Mouse (Mus musculus) heart, embryonic 11.5 days (tissue): Measurements from ENCODE around the gene Tmeff1. TPM values are rescaled to one million over a fixed set of nuclear protein-coding genes. Genes with fewer than 3 reads are reported as not detected.

Source experiments
- ATAC-seq: fragments of 200-750 bp; cut with Nextera tagmentation; replicated peaks from 2 replicates; pipeline ENCODE4 v1.8.0; 2017; ENCODE audit warnings: moderate library complexity; ENCODE audit not compliant: insufficient number of reproducible peaks, low FRiP score, low TSS enrichment
- H3K27ac ChIP-seq: fragments of 300-500 bp; sonication (generic); 2 replicates; pipeline ENCODE4 v1.5.1; 2014; ENCODE audit warnings: mild to moderate bottlenecking, low read depth, low read length
- H3K27me3 ChIP-seq: fragments of 300-500 bp; sonication (generic); 2 replicates; pipeline ENCODE4 v1.6.1; 2014; ENCODE audit warnings: mild to moderate bottlenecking, low read length, mixed read lengths; ENCODE audit not compliant: control insufficient read depth, insufficient read depth
- H3K36me3 ChIP-seq: fragments of 300-500 bp; sonication (generic); 2 replicates; pipeline ENCODE4 v1.6.1; 2014; ENCODE audit warnings: mild to moderate bottlenecking, low read length, moderate library complexity, mixed read lengths; ENCODE audit not compliant: control insufficient read depth, insufficient read depth
- H3K4me1 ChIP-seq: fragments of 300-500 bp; sonication (generic); 2 replicates; pipeline ENCODE4 v1.6.1; 2014; ENCODE audit warnings: low read length; ENCODE audit not compliant: control insufficient read depth, insufficient read depth
- H3K4me2 ChIP-seq: fragments of 300-500 bp; sonication (generic); 2 replicates; pipeline ENCODE4 v1.6.1; 2014; ENCODE audit warnings: mild to moderate bottlenecking, moderate library complexity
- H3K4me3 ChIP-seq: fragments of 300-500 bp; sonication (generic); 2 replicates; pipeline ENCODE4 v1.5.1; 2014; ENCODE audit warnings: low read depth, low read length
- H3K9ac ChIP-seq: fragments of 300-500 bp; sonication (generic); 2 replicates; pipeline ENCODE4 v1.6.1; 2014; ENCODE audit warnings: mild to moderate bottlenecking, low read depth, low read length, moderate library complexity
- H3K9me3 ChIP-seq: fragments of 300-500 bp; sonication (generic); replicated peaks from 2 replicates; pipeline ENCODE4 v1.6.1; 2016; ENCODE audit warnings: low read length; ENCODE audit not compliant: control insufficient read depth
- WGBS: fragments of 180-500 bp; shearing (Covaris S2); extraction: QIAGEN DNeasy Blood & Tissue Kit; methylation state at CpG from one replicate; pipeline ENCODE4 v1.1.7; 2014; ENCODE audit not compliant: insufficient replicate concordance; 5-methylcytosine and 5-hydroxymethylcytosine counted together
- polyA plus RNA-seq: library from polyadenylated mRNA; unstranded; fragments of >200 nt; fragmentation: Nextera tagmentation; extraction: Ambion mirVana; gene quantifications from 2 replicates; pipeline ENCODE4 v1.2.1, GENCODE M21; 2014

The Tmeff1 gene
- polyA plus RNA-seq, 1 experiment from 2014 or later = 51.2 TPM

GRCm38 (mm10) chr4:48592328-48592727 is 7.4 kb downstream of the Tmeff1 start:
- no peaks in the 10 kb centered on the region for H3K27me3 ChIP-seq
- 52% methylated on average over 5 of the region's 5 CpGs for WGBS
- H3K9ac ChIP-seq = no peak overlapping the region
- peaks cover 5% of the 10 kb centered on the region; the same call in 1 of the 2 replicates for H3K4me1 ChIP-seq
- H3K27ac ChIP-seq = no peak overlapping the region
- no peaks in the 10 kb centered on the region; the same call in 1 of the 2 replicates for H3K36me3 ChIP-seq
- ATAC-seq = no peak
- no peak overlapping the region for H3K4me2 ChIP-seq
- no peaks in the 10 kb centered on the region for H3K9me3 ChIP-seq
- no peak overlapping the region for H3K4me3 ChIP-seq

DNA sequence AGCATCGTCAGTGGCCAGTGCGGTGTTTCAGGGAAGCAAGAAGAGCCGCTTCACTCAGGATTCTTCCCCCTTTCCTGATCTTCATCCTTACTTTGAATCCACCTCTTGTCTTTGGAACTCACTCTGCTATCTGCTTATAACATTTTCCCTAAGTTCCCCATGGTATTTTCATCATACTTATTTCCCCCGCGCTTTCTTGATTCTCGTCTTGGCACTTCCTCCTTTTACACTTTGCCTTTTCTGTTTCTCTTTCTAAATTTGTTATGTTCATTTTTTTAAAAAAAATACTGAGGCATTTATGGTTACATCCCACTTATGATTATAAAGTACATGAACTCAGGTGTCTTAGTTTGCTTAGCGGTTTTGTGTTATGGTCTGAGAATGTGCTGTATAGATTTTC is 7.9 kb downstream of the Tmeff1 start:
- ATAC-seq = no peak

DNA sequence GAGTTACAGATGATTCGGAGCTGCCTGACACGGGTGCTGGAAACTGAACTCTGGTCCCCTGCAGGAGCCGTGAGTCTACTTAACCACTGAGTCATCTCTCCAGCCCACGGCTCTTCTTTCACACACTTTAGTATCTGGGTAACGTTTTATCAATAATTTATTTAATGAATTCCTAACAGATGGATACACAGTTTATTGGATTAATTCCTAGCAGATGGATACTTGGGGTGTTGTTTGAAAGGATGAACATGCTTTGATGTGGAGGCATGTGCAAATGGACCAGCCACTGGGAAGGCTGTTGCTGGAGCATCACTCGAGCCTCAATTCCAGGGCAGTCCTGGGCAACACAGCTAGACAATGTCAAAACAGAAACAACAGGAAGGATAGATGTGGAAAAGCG is 11.1 kb downstream of the Tmeff1 start:
- Histone ChIP-seq H3K27ac (no peak overlapping the region), H3K9me3 (no peaks in the 10 kb centered on the region), H3K27me3 (no peaks in the 10 kb centered on the region), H3K4me2 (no peak overlapping the region), H3K9ac (no peak overlapping the region), H3K36me3 (no peaks in the 10 kb centered on the region), H3K4me3 (no peak overlapping the region), H3K4me1 (peaks cover 5% of the 10 kb centered on the region; the same call in 1 of the 2 replicates)
- 86% methylated on average over 7 of the region's 7 CpGs for WGBS
- no peak for ATAC-seq

More for the DNA sequence above, 7.9 kb downstream of the Tmeff1 start:
- H3K9ac ChIP-seq = no peak overlapping the region
- no peaks in the 10 kb centered on the region for H3K9me3 ChIP-seq
- no peak overlapping the region for H3K4me2 ChIP-seq
- no peaks in the 10 kb centered on the region for H3K27me3 ChIP-seq
- H3K27ac ChIP-seq = no peak overlapping the region
- H3K4me3 ChIP-seq = no peak overlapping the region
- H3K36me3 ChIP-seq = no peaks in the 10 kb centered on the region
- H3K4me1 ChIP-seq = peaks cover 5% of the 10 kb centered on the region; the same call in 1 of the 2 replicates
- 86% methylated on average over 7 of the region's 7 CpGs for WGBS

DNA sequence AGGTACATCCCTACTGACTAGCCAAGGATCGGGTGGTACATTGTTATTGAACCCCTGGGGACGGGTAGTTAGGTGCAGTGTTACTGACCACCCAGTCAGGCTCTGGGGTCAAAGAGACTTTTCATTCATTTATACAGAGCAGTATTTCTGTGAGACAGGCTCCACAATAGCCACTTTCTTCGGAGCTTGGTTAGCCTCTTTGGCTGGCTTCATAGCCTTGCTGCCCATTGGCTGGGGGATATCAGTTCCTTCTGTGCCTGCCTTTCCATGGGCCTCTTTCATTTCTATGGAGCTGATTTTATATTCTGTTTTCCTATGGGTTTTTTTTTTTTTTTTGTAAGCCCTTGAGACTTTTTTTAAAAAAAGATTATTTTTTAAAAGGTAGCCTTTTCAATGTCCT is 20.7 kb downstream of the Tmeff1 start:
- Histone ChIP-seq H3K4me3 (no peak overlapping the region), H3K9me3 (no peaks in the 10 kb centered on the region), H3K27me3 (no peaks in the 10 kb centered on the region), H3K4me1 (no peaks in the 10 kb centered on the region), H3K27ac (no peak overlapping the region), H3K4me2 (no peak overlapping the region), H3K9ac (no peak overlapping the region), H3K36me3 (0 out of 2 replicates have a peak, but pooled peaks cover 4% of the 10 kb centered on the region)
- WGBS = 72% methylated on average over 3 of the region's 3 CpGs
- ATAC-seq = no peak

- Histone ChIP-seq H3K27me3 (no peaks in the 10 kb centered on the region), H3K36me3 (peaks cover 7% of the 10 kb centered on the region; the same call in 1 of the 2 replicates), H3K4me3 (no peak overlapping the region), H3K4me2 (no peak overlapping the region), H3K27ac (no peak overlapping the region), H3K9ac (no peak overlapping the region), H3K9me3 (no peaks in the 10 kb centered on the region), H3K4me1 (no peaks in the 10 kb centered on the region)
- 82% methylated on average over 9 of the region's 9 CpGs for WGBS
- no peak for ATAC-seq
Observed at GRCm38 (mm10) chr4:48609485-48609884, 24.5 kb downstream of the Tmeff1 start.

- no peaks in the 10 kb centered on the region for H3K27me3 ChIP-seq
- H3K36me3 ChIP-seq = peaks cover 7% of the 10 kb centered on the region; the same call in 1 of the 2 replicates
- H3K4me2 ChIP-seq = no peak overlapping the region
- H3K4me1 ChIP-seq = no peaks in the 10 kb centered on the region
- H3K27ac ChIP-seq = no peak overlapping the region
- no peak overlapping the region for H3K9ac ChIP-seq
- WGBS = 89% methylated on average over 6 of the region's 6 CpGs
- ATAC-seq = no peak
- H3K9me3 ChIP-seq = no peaks in the 10 kb centered on the region
- H3K4me3 ChIP-seq = no peak overlapping the region
Observed at GRCm38 (mm10) chr4:48610251-48610650, 25.3 kb downstream of the Tmeff1 start.

DNA sequence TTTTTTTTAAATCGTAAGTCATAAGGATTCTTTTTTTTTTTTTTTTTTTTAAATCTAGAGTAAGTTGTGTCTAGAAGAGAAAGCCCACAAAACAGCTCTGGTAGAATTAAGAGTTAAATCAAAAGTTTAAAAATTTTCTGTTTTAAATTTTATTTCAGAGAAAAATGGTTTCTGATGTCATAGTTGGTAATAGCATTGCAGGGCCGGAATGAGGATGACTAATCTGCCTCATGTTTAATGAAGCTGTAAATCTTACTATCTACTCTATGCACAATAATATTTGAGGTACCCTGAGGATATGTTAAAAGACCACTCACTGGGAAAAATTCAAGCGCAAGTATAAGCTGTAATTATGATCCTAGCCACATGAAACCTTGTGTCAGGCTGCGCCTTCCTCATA is 30.5 kb downstream of the Tmeff1 start:
- WGBS = 93% methylated on average over 4 of the region's 4 CpGs
- H3K27me3 ChIP-seq = no peaks in the 10 kb centered on the region

GRCm38 (mm10) chr4:48617201-48617600 is 32.2 kb downstream of the Tmeff1 start:
- no peak for ATAC-seq
- no peak overlapping the region for H3K27ac ChIP-seq
- H3K27me3 ChIP-seq = no peaks in the 10 kb centered on the region
- H3K36me3 ChIP-seq = peaks cover 8% of the 10 kb centered on the region; the same call in 1 of the 2 replicates
- no peak overlapping the region for H3K4me2 ChIP-seq
- no peaks in the 10 kb centered on the region for H3K4me1 ChIP-seq
- H3K9ac ChIP-seq = no peak overlapping the region
- no peaks in the 10 kb centered on the region for H3K9me3 ChIP-seq
- H3K4me3 ChIP-seq = no peak overlapping the region
- 94% methylated on average over 15 of the region's 15 CpGs for WGBS

More for the DNA sequence above, 30.5 kb downstream of the Tmeff1 start:
- no peak overlapping the region for H3K9ac ChIP-seq
- H3K4me3 ChIP-seq = no peak overlapping the region
- no peak overlapping the region for H3K27ac ChIP-seq
- no peaks in the 10 kb centered on the region for H3K9me3 ChIP-seq
- no peak overlapping the region for H3K4me2 ChIP-seq
- H3K4me1 ChIP-seq = no peaks in the 10 kb centered on the region
- peaks cover 7% of the 10 kb centered on the region for H3K36me3 ChIP-seq
- no peak for ATAC-seq

DNA sequence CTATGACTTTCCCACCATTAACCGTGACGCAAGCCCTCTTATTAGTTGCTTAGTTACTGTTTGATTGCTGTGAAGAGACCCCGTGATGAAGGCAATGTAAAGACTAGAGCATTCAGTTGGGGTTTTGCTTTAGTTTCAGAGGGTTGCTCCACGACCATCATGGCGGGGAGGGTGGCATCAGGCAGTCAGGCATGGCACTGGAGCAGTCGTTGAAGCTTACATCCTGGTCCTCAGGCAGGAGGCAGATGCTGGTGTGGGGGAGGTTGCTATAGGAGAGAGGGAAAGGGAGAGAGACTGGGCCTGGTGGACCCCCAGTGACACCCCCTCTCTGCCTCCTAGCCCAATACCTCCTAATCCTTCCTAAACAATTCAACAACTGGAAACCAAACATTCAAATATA is 35.1 kb downstream of the Tmeff1 start:
- Histone ChIP-seq H3K4me2 (no peak overlapping the region), H3K27me3 (no peaks in the 10 kb centered on the region), H3K27ac (no peak overlapping the region), H3K4me3 (no peak overlapping the region), H3K4me1 (no peaks in the 10 kb centered on the region), H3K36me3 (peaks cover 10% of the 10 kb centered on the region), H3K9ac (no peak overlapping the region), H3K9me3 (no peaks in the 10 kb centered on the region)
- no peak for ATAC-seq
- whole genome bisulfite sequencing = 92% methylated on average over 6 of the region's 6 CpGs
